Mouse (Mus musculus): ENCODE data around the gene Krr1.

GRCm38 (mm10) chr10:111923503-111924135, 48.8 kb upstream of the Krr1 start:
- TF ChIP-seq POLR2A (IDR thresholded peaks at IDR 0.05; ENCODE audit: extremely low read depth, insufficient read depth, low read length) (no peak), CTCF (IDR thresholded peaks at IDR 0.05; ENCODE audit: low read depth, low read length) (no peak)

Data from liver, adult 2 months (tissue).